Mouse (Mus musculus) CH12.LX (cell line): Measurements from ENCODE around the gene Zfp687. TPM values are rescaled to one million over a fixed set of nuclear protein-coding genes. Genes with fewer than 3 reads are reported as not detected.

Experiments
- DNase-seq: peaks from one replicate; pipeline ENCODE4 v3.0.0-alpha.2; 2013; ENCODE audit errors: extremely low read depth
- H3K27ac ChIP-seq: 2 replicates; pipeline ENCODE4 v1.5.1; 2012; ENCODE audit warnings: low read depth, mild to moderate bottlenecking, control low read depth, moderate library complexity; ENCODE audit not compliant: insufficient read depth
- H3K27me3 ChIP-seq: replicated peaks from 2 replicates; pipeline ENCODE3; 2012; ENCODE audit warnings: inconsistent platforms
- H3K36me3 ChIP-seq, 2 experiments: replicated peaks in 1 of 2; 2 replicates each; pipeline versions ENCODE3 to v1.6.1; 2012; ENCODE audit warnings: inconsistent platforms in 1 of 2, low read length in 1 of 2, mild to moderate bottlenecking in 1 of 2, mixed read lengths in 1 of 2, moderate library complexity in 1 of 2; ENCODE audit not compliant: control insufficient read depth in 1 of 2, insufficient read depth in 1 of 2
- H3K4me1 ChIP-seq, 2 experiments: 2 replicates each; pipeline ENCODE4 v1.6.1; 2012; ENCODE audit warnings: inconsistent platforms in 1 of 2, moderate library complexity in 1 of 2; ENCODE audit not compliant: insufficient read depth in 2 of 2, control insufficient read depth in 1 of 2
- H3K4me2 ChIP-seq: 2 replicates; pipeline ENCODE4 v1.6.1; 2012; ENCODE audit warnings: low read depth, mild to moderate bottlenecking, control low read depth; ENCODE audit not compliant: poor library complexity, insufficient read depth, severe bottlenecking
- H3K4me3 ChIP-seq, 3 experiments: fragments of 150-350 bp in 1 of 3; sonication (generic) in 1 of 3; replicated peaks in 1 of 3; 2 replicates each; pipeline versions ENCODE3 to v1.5.1; 2011 to 2012; ENCODE audit warnings: low read depth in 2 of 3, low read length in 2 of 3, mild to moderate bottlenecking in 2 of 3, moderate library complexity in 2 of 3, control low read depth in 1 of 3, improper control_type of control experiment in 1 of 3, inconsistent platforms in 1 of 3, mixed read lengths in 1 of 3; ENCODE audit not compliant: poor library complexity in 1 of 3
- H3K79me2 ChIP-seq: replicated peaks from 2 replicates; pipeline ENCODE4 v1.6.1; 2012; ENCODE audit warnings: mild to moderate bottlenecking, moderate library complexity; ENCODE audit not compliant: control insufficient read depth, poor library complexity, insufficient read depth, severe bottlenecking; ENCODE audit errors: extremely low read depth
- H3K9ac ChIP-seq: 2 replicates; pipeline ENCODE4 v1.6.1; 2012; ENCODE audit warnings: low read depth, mild to moderate bottlenecking, control low read depth, moderate library complexity; ENCODE audit not compliant: insufficient read depth
- H3K9me3 ChIP-seq: replicated peaks from 2 replicates; pipeline ENCODE3; 2012; ENCODE audit warnings: low read length, inconsistent platforms, mixed read lengths
- CHD2 ChIP-seq: IDR thresholded peaks from 2 replicates; pipeline ENCODE4 v1.6.1; 2011; ENCODE audit warnings: low read length, improper control_type of control experiment
- CTCF ChIP-seq, 2 experiments: IDR thresholded peaks in 1 of 2; conservative IDR thresholded peaks in 1 of 2; 2 replicates each; pipeline ENCODE4 v1.5.1; 2011 to 2012; ENCODE audit warnings: low read depth in 2 of 2, low read length in 2 of 2, improper control_type of control experiment in 1 of 2, inconsistent platforms in 1 of 2, mild to moderate bottlenecking in 1 of 2, moderate library complexity in 1 of 2
- E2F4 ChIP-seq: IDR thresholded peaks from 2 replicates; pipeline ENCODE4 v1.6.1; 2011; ENCODE audit warnings: low read depth, low read length, improper control_type of control experiment; ENCODE audit not compliant: insufficient replicate concordance
- EP300 ChIP-seq: IDR thresholded peaks from 2 replicates; pipeline ENCODE4 v1.6.1; 2011; ENCODE audit warnings: low read length, improper control_type of control experiment
- ETS1 ChIP-seq: conservative IDR thresholded peaks from 2 replicates; pipeline ENCODE4 v1.6.1; 2012; ENCODE audit warnings: low read depth, mild to moderate bottlenecking, inconsistent platforms, low read length, improper control_type of control experiment, moderate library complexity
- GABPA ChIP-seq: IDR thresholded peaks from 2 replicates; pipeline ENCODE4 v1.6.1; 2012; ENCODE audit warnings: low read depth, low read length, improper control_type of control experiment, inconsistent platforms; ENCODE audit not compliant: insufficient replicate concordance
- HCFC1 ChIP-seq: IDR thresholded peaks from 2 replicates; pipeline ENCODE4 v1.6.1; 2012; ENCODE audit warnings: low read depth, mild to moderate bottlenecking, inconsistent platforms, low read length, improper control_type of control experiment
- IRF4 ChIP-seq: IDR thresholded peaks from 2 replicates; pipeline ENCODE4 v1.6.1; 2014; ENCODE audit warnings: low read depth, mild to moderate bottlenecking, inconsistent platforms, low read length, improper control_type of control experiment
- JUND ChIP-seq: conservative IDR thresholded peaks from 2 replicates; pipeline ENCODE4 v1.6.1; 2011; ENCODE audit warnings: low read depth, low read length, improper control_type of control experiment
- MAZ ChIP-seq: IDR thresholded peaks from 2 replicates; pipeline ENCODE4 v1.6.1; 2012; ENCODE audit warnings: low read depth, mild to moderate bottlenecking, inconsistent platforms, low read length, improper control_type of control experiment, moderate library complexity
- MXI1 ChIP-seq: IDR thresholded peaks from 2 replicates; pipeline ENCODE4 v1.6.1; 2011; ENCODE audit warnings: mild to moderate bottlenecking, low read depth, low read length, improper control_type of control experiment
- MYC ChIP-seq: IDR thresholded peaks from 2 replicates; pipeline ENCODE4 v1.6.1; 2011; ENCODE audit warnings: low read depth, mild to moderate bottlenecking, improper control_type of control experiment, low read length
- RAD21 ChIP-seq: IDR thresholded peaks from 2 replicates; pipeline ENCODE4 v1.6.1; 2011; ENCODE audit warnings: low read depth, mild to moderate bottlenecking, low read length, improper control_type of control experiment, moderate library complexity
- SMC3 ChIP-seq: IDR thresholded peaks from 2 replicates; pipeline ENCODE4 v1.6.1; 2011; ENCODE audit warnings: low read depth, low read length, improper control_type of control experiment
- TCF12 ChIP-seq: IDR thresholded peaks from 2 replicates; pipeline ENCODE4 v1.6.1; 2014; ENCODE audit warnings: low read depth, mild to moderate bottlenecking, inconsistent platforms, low read length, improper control_type of control experiment
- dilution Hi-C: fragments of 300-500 bp; cut with MboI; formaldehyde crosslinking; loops from 2 replicates; pipeline ENCODE4 v1.14.3; 2020; ENCODE audit warnings: low sequenced_read_pairs; ENCODE audit not compliant: extremely low pct_unique_long_range_greater_than_20kb, extremely low pct_ligation_motif_present
- in situ Hi-C: fragments of 300-500 bp; cut with MboI; formaldehyde crosslinking; loops from 3 replicates; pipeline ENCODE4 v1.14.3; 2019; ENCODE audit warnings: low sequenced_read_pairs, low pct_ligation_motif_present, low pct_unique_long_range_greater_than_20kb, mixed read lengths
- polyA plus RNA-seq: library from polyadenylated mRNA; unstranded; fragments of >175 nt; gene quantifications from 2 replicates; pipeline ENCODE4 v1.2.1, GENCODE M21; 2012; ENCODE audit warnings: low read depth; ENCODE audit not compliant: insufficient read length
- total RNA-seq, 2 experiments: library from RNA; depleted of rRNA; stranded (reverse); fragments of 300-350 nt in 1 of 2; fragments of >200 nt in 1 of 2; gene quantifications; 2 replicates each; pipeline ENCODE4 v1.2.3; 2012 to 2014

Zfp687 gene
- total and polyA plus RNA-seq, 3 experiments = 4.2 to 13.5 (median 10.8) TPM

GRCm38 (mm10) chr3:95002569-95002968 lies 12.7 kb downstream of the Zfp687 start:
- DNase-seq = no peak
- no peak overlapping the region for H3K4me2 ChIP-seq
- TF ChIP-seq MYC (no peak), CHD2 (no peak), EP300 (no peak), MAZ (no peak), RAD21 (no peak), TCF12 (no peak), GABPA (no peak), E2F4 (no peak), JUND (no peak), MXI1 (no peak), CTCF (conservative IDR thresholded peaks at IDR 0.05 in 1 of 2, IDR thresholded peaks at IDR 0.05 in 1 of 2; ENCODE audit: low read depth in 2 of 2, low read length in 2 of 2) (no peak), SMC3 (no peak), ETS1 (no peak)
- H3K79me2 ChIP-seq = no peaks in the 10 kb centered on the region
- dilution Hi-C loops = no loop called here
- in situ Hi-C loops = no loop called here
- H3K27ac ChIP-seq = no peak overlapping the region
- no peak overlapping the region for H3K4me3 ChIP-seq
- no peak overlapping the region for H3K9ac ChIP-seq
- peaks cover 62 to 92% of the 10 kb centered on the region in 2 experiments for H3K36me3 ChIP-seq
- no peaks in the 10 kb centered on the region for H3K9me3 ChIP-seq
- no peaks in the 10 kb centered on the region for H3K27me3 ChIP-seq
- H3K4me1 ChIP-seq = peaks cover 4 to 27% of the 10 kb centered on the region in 2 experiments

- no peak overlapping the region for H3K4me3 ChIP-seq
- peaks cover 61 to 96% of the 10 kb centered on the region in 2 experiments for H3K36me3 ChIP-seq
Measured at GRCm38 (mm10) chr3:94996946-94997345, 18.3 kb downstream of the Zfp687 start.

More at GRCm38 (mm10) chr3:94996946-94997345, 18.3 kb downstream of the Zfp687 start:
- dilution Hi-C loops (no loop called here), in situ Hi-C loops (no loop called here)
- Histone ChIP-seq H3K27ac (no peak overlapping the region), H3K4me2 (no peak overlapping the region), H3K9ac (no peak overlapping the region), H3K27me3 (no peaks in the 10 kb centered on the region), H3K4me1 (peaks cover 0 to 6% of the 10 kb centered on the region in 2 experiments; a peak in 2 of 4 replicates), H3K79me2 (no peaks in the 10 kb centered on the region), H3K9me3 (no peaks in the 10 kb centered on the region)
- TF ChIP-seq SMC3 (peak; percentile 90), RAD21 (peak; percentile 90), IRF4 (peak; percentile 41; the same call in 1 of the 2 replicates), CTCF (conservative IDR thresholded peaks at IDR 0.05 in 1 of 2, IDR thresholded peaks at IDR 0.05 in 1 of 2; ENCODE audit: low read depth in 2 of 2, low read length in 2 of 2) (peak; percentile 97 to 100), HCFC1 (no peak)
- DNase-seq = peak; percentile 83
